Mouse (Mus musculus) adrenal gland, adult 2 months (tissue): ENCODE measurements at regions not wholly inside any gene's neighbourhood (a gene's known extent, or its start where the extent isn't known, plus 50 kb on each side); places are given as distances from the start of the nearest gene placed in this dataset.
A peak's percentile ranks its signal among the peaks of the same experiment; 100 is the strongest.

Source experiments
- DNase-seq: peaks from one replicate; pipeline ENCODE4 v3.0.0; 2021

- no peak for DNase-seq
Observed at GRCm38 (mm10) chr1:167905424-167905823, 216.4 kb downstream of the Lmx1a start.

DNA sequence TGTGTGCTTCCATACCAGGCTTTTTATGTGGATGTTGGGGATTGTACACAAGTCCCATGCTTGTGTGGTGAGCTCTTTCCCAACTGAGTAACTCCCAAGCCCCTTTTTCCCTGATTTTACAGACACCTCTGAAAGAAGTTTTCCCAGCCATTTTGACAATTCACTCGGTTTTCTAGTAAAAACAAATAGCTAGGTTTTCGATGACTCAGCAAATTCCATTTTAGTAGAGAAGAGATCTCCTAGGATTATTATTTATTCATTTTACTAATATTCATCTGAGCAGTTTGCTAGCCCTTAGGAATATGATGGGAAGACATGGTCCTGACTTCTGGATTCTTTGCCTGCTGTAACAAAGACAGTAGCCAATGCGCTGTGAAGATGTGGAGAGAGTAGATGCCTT, 223.0 kb downstream of the Lmx1a start:
- DNase-seq, result no peak

DNA sequence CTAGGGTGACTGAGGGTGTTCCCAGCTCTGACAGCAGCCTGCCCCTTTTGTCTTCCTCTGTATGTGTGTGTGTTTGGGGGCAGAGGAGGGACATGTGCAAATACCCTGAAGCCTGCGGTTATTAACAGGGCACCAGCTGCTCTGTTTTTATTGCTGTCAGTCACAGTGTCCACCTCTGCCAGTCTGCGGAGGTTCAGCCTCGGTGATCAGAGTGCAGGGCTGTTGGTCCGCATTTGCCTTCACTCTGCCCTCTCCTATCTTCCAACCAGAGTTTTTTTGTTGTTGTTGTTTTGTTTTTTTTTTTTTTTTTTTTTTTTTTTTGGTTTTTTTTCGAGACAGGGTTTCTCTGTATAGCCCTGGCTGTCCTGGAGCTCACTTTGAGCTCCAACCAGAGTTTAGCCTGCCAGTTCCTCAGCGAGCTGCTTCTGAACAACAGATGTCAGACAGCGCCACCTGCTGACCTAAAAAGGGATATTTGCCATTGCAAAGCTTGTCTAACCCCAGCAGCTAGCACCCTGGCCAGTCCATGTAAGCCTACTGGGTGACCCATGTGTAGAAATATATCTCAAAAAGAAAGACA, 226.0 kb downstream of the Lmx1a start:
- peak; percentile 71 for DNase-seq

GRCm38 (mm10) chr1:167915578-167916275, 226.7 kb downstream of the Lmx1a start:
- DNase-seq, result no peak

GRCm38 (mm10) chr1:167922917-167923316, 233.9 kb downstream of the Lmx1a start:
- no peak for DNase-seq

GRCm38 (mm10) chr1:167928060-167928467, 239.0 kb downstream of the Lmx1a start:
- no peak for DNase-seq

- DNase-seq, result peak; percentile 42
Observed at GRCm38 (mm10) chr1:167929729-167930341, 240.8 kb downstream of the Lmx1a start.

DNA sequence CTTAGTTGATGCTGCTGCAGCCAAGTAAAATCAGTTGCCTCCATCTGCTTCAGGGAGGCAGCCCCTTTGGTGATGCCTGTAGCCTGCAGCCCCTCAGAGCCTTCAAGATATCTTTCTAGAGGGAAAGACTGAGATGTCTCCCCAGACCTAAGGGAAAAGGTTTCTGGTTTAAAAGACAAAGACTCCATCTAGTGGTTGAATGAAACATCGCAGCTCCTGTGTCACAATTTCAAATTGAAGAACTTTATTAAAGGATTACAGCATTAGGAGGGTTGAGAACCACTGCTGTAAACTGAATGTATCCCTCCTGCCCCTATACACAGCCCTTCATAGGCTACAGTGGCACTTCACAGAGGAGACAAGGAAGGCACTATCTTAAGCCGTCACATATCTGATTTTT, 243.1 kb downstream of the Lmx1a start:
- no peak for DNase-seq

DNA sequence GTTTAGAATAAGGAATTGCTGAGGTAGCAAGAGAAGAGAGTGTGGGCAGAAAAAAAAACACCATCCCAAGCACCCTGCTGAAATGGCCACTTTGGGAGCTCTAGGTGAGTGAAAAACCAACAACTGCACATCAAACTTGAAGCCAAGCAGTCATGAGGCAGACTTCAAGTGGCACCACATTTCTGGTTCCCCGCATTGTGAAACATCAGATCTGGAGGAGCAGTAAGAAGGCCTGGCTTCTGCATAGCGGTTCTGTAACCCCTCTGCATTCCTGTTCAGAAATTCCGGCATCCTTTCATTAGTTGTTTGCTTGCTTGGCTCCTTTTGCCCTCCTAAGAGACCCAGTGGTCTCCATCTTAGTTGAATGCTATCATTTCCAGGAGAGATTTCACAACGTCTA, 247.7 kb downstream of the Lmx1a start:
- no peak for DNase-seq

- no peak for DNase-seq
Observed at GRCm38 (mm10) chr1:167938176-167938575, 249.1 kb downstream of the Lmx1a start.

- peak; percentile 30 for DNase-seq
Observed at GRCm38 (mm10) chr1:167942037-167942470, 253.0 kb downstream of the Lmx1a start.

DNA sequence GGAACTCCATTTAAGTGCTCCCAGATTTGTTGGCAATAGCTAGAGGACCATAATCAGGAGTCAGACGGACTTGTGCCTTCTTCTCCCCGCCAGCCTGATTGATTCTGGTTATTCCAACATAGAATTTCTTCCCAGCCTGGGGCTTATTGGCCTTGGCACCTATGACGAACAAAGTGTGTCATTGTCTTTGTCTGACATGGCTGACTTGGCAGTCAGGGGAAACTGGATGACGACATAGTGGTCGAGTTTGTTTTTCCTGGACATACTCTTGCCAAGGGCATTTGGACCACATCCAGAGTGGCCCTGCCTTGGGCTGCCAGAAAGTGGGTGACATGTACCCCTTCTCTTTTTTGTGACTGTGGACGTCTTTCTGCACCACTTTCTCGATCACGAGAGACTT, 254.1 kb downstream of the Lmx1a start:
- peak; percentile 30 for DNase-seq

- no peak for DNase-seq
Observed at GRCm38 (mm10) chr1:167945615-167946252, 256.7 kb downstream of the Lmx1a start.

DNA sequence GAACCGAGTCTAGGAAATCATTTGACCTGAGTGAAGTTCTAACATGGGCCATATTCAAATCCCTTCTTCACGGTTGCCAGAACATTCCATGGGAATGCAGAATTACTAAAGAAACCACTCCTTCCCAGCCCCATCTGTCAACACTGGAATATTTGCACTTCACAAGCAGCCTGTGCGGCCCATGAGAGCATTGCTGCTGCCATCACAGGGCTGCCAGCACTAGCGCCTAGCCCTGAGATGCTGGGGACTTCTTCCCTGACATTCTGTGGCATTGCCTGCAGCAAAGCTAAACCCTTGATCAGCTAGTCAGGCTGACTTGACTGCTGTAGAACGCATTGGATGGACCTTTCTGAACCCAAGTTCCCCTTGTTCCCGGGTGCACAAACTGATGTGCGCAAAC, 258.8 kb downstream of the Lmx1a start:
- DNase-seq, result no peak

DNA sequence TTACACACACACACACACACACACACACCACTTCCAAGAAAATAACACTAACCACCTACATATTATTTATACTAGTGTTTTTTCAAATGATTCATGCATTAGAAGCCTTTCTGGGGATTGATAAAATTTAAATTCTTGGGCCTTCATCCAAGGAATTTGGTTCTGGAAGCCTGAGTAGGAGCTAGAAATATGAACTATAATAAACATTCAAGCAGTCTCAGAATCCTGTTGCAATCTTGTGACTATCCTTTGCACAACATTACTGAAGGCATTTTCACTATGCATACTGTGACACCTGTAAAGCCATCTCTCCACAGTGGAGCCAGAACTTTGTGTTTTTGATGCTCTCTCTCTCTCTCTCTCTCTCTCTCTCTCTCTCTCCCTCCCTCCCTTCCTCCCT, 262.7 kb downstream of the Lmx1a start:
- DNase-seq, result no peak

DNA sequence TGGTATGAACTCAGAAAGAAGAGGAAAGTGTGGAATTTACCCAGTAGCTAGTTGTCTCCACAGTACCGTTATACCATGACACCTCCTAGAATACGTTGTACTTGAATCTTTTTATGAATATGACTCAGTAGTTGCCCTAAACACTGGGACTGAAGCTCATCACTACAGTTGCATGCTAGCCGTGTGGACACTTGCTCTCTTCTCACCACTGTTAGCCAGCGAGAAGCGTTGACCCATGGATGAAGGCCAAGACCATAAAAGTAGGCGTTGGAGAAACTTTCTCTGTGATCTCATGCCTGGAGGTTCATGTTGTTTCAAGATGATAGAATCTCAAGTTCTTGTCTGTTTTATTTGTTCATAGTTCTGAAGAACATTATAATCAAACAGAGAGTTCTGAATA, 269.5 kb downstream of the Lmx1a start:
- DNase-seq, result no peak

DNA sequence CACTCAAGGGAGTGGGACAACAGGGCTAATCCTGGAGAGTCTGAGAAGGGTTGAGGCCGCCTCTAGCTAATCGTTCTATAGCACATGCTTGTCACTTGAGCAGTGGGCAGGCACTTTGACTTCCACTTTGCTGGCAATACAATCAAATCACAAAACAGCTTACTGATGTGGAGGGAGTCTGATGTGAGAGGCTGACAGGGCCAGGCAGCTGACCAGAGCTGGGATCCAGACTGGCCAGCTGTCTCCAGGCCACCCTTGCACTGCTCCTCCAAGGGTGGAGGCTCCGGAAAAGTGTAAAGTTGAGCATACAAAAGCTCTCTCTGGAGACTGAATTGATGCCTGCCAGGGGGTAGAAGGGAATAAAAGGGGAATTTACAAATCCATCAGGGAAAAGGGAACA, 280.5 kb downstream of the Lmx1a start:
- no peak for DNase-seq

DNA sequence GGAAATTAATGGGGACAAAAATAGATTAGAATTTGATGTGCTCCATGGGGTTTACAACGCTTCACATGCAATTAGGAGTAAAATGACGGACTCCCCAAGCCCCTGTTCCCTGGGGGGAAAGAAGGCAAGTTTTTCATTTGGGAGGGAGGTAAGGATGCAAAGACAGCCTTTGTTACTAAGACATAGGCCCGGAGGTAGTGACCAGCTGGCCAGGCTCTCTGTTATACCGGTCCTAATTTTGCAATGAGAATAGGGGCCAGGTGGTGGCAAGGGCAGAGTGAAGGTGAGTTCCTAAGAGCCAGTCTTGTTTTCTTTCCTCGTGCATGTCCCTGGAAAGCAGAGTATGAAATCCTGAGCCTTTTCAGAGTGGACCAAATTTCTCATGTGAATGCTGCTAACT, 280.9 kb downstream of the Lmx1a start:
- no peak for DNase-seq

GRCm38 (mm10) chr1:167976708-167977107, 287.7 kb downstream of the Lmx1a start:
- no peak for DNase-seq

DNA sequence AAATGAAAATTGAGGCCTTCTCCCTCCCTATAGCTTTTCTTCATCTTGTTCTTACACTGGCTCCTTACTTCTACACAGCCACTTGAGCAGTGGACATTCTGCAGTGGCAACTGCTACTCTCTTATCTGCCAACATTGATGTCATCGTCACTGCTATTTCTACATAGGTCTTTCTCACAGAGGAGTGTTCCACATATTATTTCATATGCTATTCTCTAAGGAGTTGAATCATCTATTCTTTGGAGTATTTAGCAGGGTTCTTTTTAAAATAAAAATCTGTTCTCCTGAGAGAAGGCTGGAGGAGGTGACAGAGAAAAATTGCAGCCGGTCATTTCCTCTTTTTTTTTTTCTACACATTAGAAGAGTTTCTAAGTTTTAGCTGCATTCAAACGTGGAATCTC, 290.1 kb downstream of the Lmx1a start:
- no peak for DNase-seq

DNA sequence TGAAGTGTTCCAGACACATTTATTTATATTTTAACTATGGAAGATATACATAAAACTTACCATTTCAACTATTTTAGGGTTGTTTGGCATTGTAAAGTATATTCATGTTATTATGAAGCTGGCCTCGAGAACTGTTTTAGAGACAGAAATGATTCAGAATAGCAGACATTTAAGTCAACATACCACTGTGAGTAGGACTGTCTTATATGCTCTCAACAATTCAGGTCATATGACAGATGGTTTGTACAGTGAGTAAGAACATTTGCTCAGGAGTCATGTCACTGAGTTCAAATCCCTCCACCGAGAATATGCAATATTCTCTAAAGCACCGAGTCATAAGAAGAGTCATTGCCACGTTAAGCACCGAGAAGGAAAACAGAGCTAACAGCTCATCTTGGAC, 290.6 kb downstream of the Lmx1a start:
- no peak for DNase-seq

DNA sequence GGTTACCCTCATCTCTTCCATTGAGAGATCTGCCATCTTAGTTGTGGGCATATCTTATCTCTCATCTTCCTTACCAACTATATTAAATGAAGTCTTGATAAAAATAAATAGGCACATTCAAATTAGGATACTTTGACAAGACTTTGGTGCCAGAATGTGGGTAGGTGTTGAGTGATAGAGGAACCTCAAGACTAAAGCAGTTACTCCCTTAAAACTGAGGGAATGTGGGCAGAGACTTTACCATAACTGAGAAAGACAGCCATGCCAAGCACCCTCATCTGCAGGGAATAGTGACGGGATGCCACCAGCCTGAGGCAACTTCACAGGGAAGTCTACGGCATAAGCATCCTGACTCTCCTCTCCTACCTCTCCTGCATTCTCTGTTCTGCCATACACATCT, 292.3 kb downstream of the Lmx1a start:
- DNase-seq, result no peak

- DNase-seq, result no peak
Observed at GRCm38 (mm10) chr1:168007456-168007855, 318.4 kb downstream of the Lmx1a start.
